Mouse (Mus musculus): ENCODE results near the gene Rdh9. TPM values are rescaled to one million over a fixed set of nuclear protein-coding genes. Genes with fewer than 3 reads are reported as not detected.

The Rdh9 gene
- total and polyA plus RNA-seq, 3 experiments: 0.04 TPM; not detected in 2

GRCm38 (mm10) chr10:127734434-127734833 lies 41.8 kb upstream of the Rdh9 start (continued):
- TF ChIP-seq ZMIZ1 (IDR thresholded peaks at IDR 0.05; ENCODE audit: low read depth, low read length): no peak
- no peak for TF ChIP-seq MAZ (IDR thresholded peaks at IDR 0.05; ENCODE audit: low read depth, low read length)
- no peak for TF ChIP-seq TCF12 (IDR thresholded peaks at IDR 0.05; ENCODE audit: low read depth, low read length)
- TF ChIP-seq NELFE (IDR thresholded peaks at IDR 0.05; ENCODE audit: low read depth, low read length): no peak
- TF ChIP-seq POLR2AphosphoS2 (IDR thresholded peaks at IDR 0.05; ENCODE audit: low read length): no peak
- TF ChIP-seq MAX (IDR thresholded peaks at IDR 0.05; ENCODE audit: low read length): peak; percentile 52
- TF ChIP-seq RAD21 (IDR thresholded peaks at IDR 0.05; ENCODE audit: low read depth, low read length): peak; percentile 80
- no peak for TF ChIP-seq RCOR1 (IDR thresholded peaks at IDR 0.05; ENCODE audit: low read depth, low read length)
- TF ChIP-seq ELF1 (IDR thresholded peaks at IDR 0.05; ENCODE audit: low read depth, low read length): 0 out of 2 replicates have a peak, but pooled peaks have one; percentile 4
- peak; percentile 86 for TF ChIP-seq SMC3 (IDR thresholded peaks at IDR 0.05; ENCODE audit: low read depth, low read length)
- 0 out of 2 replicates have a peak, but pooled peaks have one; percentile 61 for TF ChIP-seq MYC (IDR thresholded peaks at IDR 0.05; ENCODE audit: low read depth, low read length)
- no peak for TF ChIP-seq ETS1 (IDR thresholded peaks at IDR 0.05; ENCODE audit: low read depth, low read length)
- TF ChIP-seq SIN3A (IDR thresholded peaks at IDR 0.05; ENCODE audit: low read length): peak; percentile 57
- TF ChIP-seq HCFC1 (IDR thresholded peaks at IDR 0.05; ENCODE audit: low read depth, low read length): no peak
- TF ChIP-seq MAFK (IDR thresholded peaks at IDR 0.05; ENCODE audit: borderline replicate concordance, low read depth, low read length): no peak
- TF ChIP-seq E2F4 (IDR thresholded peaks at IDR 0.05; ENCODE audit: borderline replicate concordance, low read depth, low read length): no peak

GRCm38 (mm10) chr10:127736266-127736665 lies 39.9 kb upstream of the Rdh9 start:
- peak; percentile 71 for DNase-seq (ENCODE audit: low read depth, low spot score)
- H3K9me3 ChIP-seq (replicated peaks; ENCODE audit: insufficient read depth, low read length): no peaks in the 10 kb centered on the region
- H3K27ac ChIP-seq (ENCODE audit: control insufficient read depth, low read depth, low read length): peak overlapping the region; percentile 89
- H3K79me2 ChIP-seq (ENCODE audit: control insufficient read depth, insufficient read depth, low read length, poor library complexity): peaks cover 9% of the 10 kb centered on the region
- H3K27me3 ChIP-seq (ENCODE audit: control insufficient read depth in 1 of 2, insufficient read depth in 2 of 2, low read length in 2 of 2): no peaks in the 10 kb centered on the region
- peaks cover 0 to 23% of the 10 kb centered on the region in 2 experiments; a peak in 2 of 4 replicates for H3K36me3 ChIP-seq (ENCODE audit: control insufficient read depth in 1 of 2, insufficient read depth in 2 of 2, low read length in 2 of 2)
- H3K4me3 ChIP-seq (ENCODE audit: control insufficient read depth in 1 of 2, insufficient read depth in 1 of 2, low read depth in 2 of 2, low read length in 2 of 2): peak overlapping the region in 1 of 2 experiments; percentile 27; a peak in 2 of 4 replicates
- H3K4me1 ChIP-seq (ENCODE audit: control insufficient read depth in 1 of 2, insufficient read depth in 2 of 2, low read length in 2 of 2): peaks cover 11 to 24% of the 10 kb centered on the region in 2 experiments
- no peak for TF ChIP-seq KAT2A (conservative IDR thresholded peaks at IDR 0.05; ENCODE audit: low read depth, low read length)
- no peak for TF ChIP-seq JUND (IDR thresholded peaks at IDR 0.05; ENCODE audit: low read depth, low read length)
- TF ChIP-seq MAZ (IDR thresholded peaks at IDR 0.05; ENCODE audit: low read depth, low read length): no peak
- no peak for TF ChIP-seq MYB (IDR thresholded peaks at IDR 0.05; ENCODE audit: low read depth, low read length)
- no peak for TF ChIP-seq MAFK (IDR thresholded peaks at IDR 0.05; ENCODE audit: borderline replicate concordance, low read depth, low read length)
- no peak for TF ChIP-seq TBP (IDR thresholded peaks at IDR 0.05; ENCODE audit: low read depth, low read length)
- TF ChIP-seq RAD21 (IDR thresholded peaks at IDR 0.05; ENCODE audit: low read depth, low read length): no peak
- no peak for TF ChIP-seq E2F4 (IDR thresholded peaks at IDR 0.05; ENCODE audit: borderline replicate concordance, low read depth, low read length)
- TF ChIP-seq MAX (IDR thresholded peaks at IDR 0.05; ENCODE audit: low read length): no peak
- TF ChIP-seq EP300 (IDR thresholded peaks at IDR 0.05; ENCODE audit: low read depth in 1 of 2, low read length in 2 of 2): no peak
- H3K9ac ChIP-seq (ENCODE audit: control insufficient read depth, low read depth, low read length, poor library complexity, severe bottlenecking): no peak overlapping the region

Data from MEL (cell line).